Mouse (Mus musculus) colon, adult 2 months (tissue): Measurements from ENCODE around the gene Stac2. TPM values are rescaled to one million over a fixed set of nuclear protein-coding genes. Genes with fewer than 3 reads are reported as not detected.

Source experiments
- polyA plus RNA-seq: library from polyadenylated mRNA; depleted of rRNA; stranded (reverse); fragments of >200 nt; gene quantifications from 2 replicates; pipeline ENCODE4 v1.2.3, GENCODE M21; 2012; rRNA removed

Gene Stac2
- 0.47 and 0.53 TPM in 2 replicates for polyA plus RNA-seq

GRCm38 (mm10) chr11:98052989-98053834 lies at the start of gene Stac2:
Gene Stac2, minus strand, starts transcription at chr11:98053462.

GRCm38 (mm10) chr11:98026570-98027296 lies 26.5 kb downstream of the Stac2 start, which contains the start of gene Rpl19:
Gene Rpl19, plus strand, starts transcription at chr11:98026710.

GRCm38 (mm10) chr11:98022555-98023371 lies 30.5 kb downstream of the Stac2 start, which contains the start of gene Cacnb1:
Gene Cacnb1, minus strand, starts transcription at chr11:98023034.

GRCm38 (mm10) chr11:97995564-97996288 lies 57.5 kb downstream of the Stac2 start, which contains the start of gene Arl5c:
Gene Arl5c, minus strand, starts transcription at chr11:97996181.

Other genes starting within 250 kb of the Stac2 start
- 1.4 and 2.0 TPM in 2 replicates for gene B230217C12Rik, start 212.7 kb downstream of the Stac2 start, polyA plus RNA-seq
- gene Fbxo47, start 169.3 kb downstream of the Stac2 start, polyA plus RNA-seq: 0.14 TPM in 2 replicates
- 2.0 and 2.4 TPM in 2 replicates for gene Plxdc1, start 67.0 kb downstream of the Stac2 start, polyA plus RNA-seq
- gene Arl5c, start 57.3 kb downstream of the Stac2 start, polyA plus RNA-seq: 1.1 and 1.3 TPM in 2 replicates
- gene Cacnb1, start 30.4 kb downstream of the Stac2 start, polyA plus RNA-seq: 18.1 and 18.5 TPM in 2 replicates
- gene Rpl19, start 26.8 kb downstream of the Stac2 start, polyA plus RNA-seq: 480 and 591 TPM in 2 replicates
- 13.8 and 15.1 TPM in 2 replicates for gene Fbxl20, start 96.9 kb upstream of the Stac2 start, polyA plus RNA-seq
- gene Med1, start 139.8 kb upstream of the Stac2 start, polyA plus RNA-seq: 7.0 and 7.1 TPM in 2 replicates
- gene Cdk12, start 149.6 kb upstream of the Stac2 start, polyA plus RNA-seq: 9.5 and 11.4 TPM in 2 replicates